Mouse (Mus musculus) hematopoietic multipotent progenitor cell, adult 10-12 weeks (in vitro differentiated cells): ENCODE data around the gene Dll3. TPM values are rescaled to one million over a fixed set of nuclear protein-coding genes. Genes with fewer than 3 reads are reported as not detected.

Experiments
- polyA plus RNA-seq: library from polyadenylated mRNA; stranded (reverse); fragments of >175 nt; gene quantifications from 2 replicates; pipeline ENCODE4 v1.2.3, GENCODE M21; 2012; ENCODE audit warnings: low replicate concordance

The Dll3 gene
- polyA plus RNA-seq: not detected in 2 replicates

DNA sequence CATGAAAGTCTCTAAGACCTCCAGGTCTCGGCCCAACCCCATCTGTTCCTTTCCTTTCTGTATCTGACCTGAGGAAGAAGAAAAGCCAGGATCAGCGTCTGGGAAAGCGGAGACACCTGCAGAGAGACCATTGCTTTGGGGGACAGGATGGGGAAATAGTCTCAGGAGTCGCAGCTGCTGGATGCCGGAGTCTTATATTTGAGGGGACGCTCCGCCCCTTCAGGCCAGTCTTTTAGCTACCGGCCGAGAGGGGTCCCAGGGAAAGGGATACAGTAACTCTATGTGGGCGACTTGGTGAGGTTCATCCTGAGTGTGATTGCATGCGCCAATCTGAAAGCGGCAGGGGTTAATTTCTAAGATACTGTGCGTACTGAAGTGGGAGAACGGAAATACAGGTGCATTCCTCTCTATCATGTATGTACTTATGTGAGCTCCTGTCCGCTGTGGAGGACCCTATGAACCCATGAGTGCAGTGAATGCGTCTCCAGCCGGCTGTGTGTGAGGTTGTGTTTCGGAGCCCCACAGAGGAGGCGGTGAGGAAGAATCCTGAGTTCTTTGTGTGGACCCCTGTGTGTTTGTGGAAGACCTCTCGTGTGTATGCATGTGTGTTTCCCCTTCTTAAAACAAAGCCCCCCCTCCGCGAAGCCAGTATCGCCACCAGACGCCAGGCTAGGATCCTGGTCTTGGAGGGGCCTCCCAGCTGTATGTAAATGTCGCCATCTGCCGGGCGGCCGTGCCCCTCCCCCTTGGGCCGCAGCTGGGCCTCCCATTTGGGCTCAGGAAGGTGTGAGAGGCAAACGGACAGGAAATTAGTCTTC lies at the start of gene Dll3:
Gene Dll3 (minus strand): TSS at position 623 of the 818 bp plus-strand sequence.

DNA sequence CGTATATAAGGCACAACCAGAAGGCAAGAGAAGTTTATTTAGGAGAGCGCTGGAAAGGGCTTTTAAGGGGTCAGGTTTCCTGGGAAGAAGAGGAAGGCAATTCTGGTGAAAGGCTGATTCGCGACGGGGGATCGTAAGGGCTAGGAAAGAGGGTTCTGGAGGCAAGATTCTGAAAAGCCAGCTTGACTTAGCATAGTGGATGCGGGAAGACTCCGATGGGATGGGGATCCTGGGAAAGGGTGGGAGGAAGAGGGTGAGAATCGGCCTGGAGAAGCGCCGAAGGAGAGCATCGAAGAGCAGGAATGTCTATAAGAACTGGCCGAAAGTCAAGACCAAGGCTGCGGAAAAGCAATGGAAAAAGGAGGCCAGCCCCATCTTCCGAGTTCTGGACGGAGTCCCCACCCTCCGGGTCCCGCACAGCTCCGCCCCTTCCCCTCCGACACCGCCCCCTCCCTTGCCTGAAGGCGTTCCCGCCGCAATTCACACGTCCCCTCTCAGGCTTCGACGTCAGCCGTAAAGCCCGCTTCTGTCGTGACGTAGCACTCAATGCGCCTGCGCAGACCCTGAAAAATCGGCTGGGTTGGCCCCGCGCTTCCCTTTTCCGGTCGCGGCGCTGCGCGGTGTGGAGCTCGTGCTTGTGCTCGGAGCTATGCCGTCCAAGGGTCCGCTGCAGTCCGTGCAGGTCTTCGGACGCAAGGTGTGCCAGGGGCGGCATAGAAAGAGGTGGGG lies 48.3 kb upstream of the Dll3 start, which contains the start of gene Rps16:
Gene Rps16 (plus strand): TSS at position 498 of the 729 bp plus-strand sequence.

DNA sequence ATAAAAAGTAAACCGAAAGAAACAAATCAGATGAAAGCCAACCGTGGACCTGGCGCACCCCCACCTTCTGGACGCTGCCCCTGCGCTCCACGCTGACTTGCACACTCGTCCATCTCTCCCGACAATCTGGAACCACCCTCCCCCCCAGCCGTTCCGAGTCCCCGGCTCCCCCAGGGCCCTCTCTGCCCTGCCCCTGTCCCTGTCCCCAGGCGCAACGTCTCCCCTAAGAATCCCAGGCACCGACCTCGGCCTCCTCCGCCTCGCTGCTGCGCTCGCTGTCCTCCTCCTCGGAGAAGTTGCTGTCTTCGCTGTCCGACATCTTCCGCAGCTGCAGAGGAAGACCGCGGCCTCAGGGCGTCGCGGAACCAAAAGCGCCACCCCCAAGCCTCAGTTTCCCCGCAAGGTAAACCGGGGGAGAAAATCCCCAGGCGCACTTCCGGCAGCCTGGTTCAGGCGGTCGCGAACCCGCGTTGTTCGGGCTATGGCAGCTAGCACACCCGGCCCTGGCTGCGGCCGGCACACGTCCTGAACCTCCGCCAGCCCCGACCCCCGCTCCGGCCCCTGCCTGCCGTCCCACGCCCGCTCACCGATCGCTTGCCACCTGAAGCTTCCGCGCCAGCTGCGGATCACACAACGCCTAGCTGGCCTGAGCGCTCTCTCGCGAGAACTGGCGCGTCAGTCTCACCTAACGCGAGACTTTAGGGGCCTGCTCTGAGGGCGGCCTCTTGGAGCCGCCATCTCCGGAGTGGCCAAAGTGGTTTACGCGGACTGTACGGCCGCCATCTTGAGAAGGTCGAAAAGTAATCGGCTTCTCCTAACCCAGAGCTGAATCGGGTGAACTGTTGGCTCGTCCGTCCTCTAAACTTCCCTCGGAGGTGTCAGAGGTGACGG lies 36.3 kb upstream of the Dll3 start, which contains the start of gene Supt5:
Gene Supt5 (minus strand): TSS at position 639 of the 891 bp plus-strand sequence.

DNA sequence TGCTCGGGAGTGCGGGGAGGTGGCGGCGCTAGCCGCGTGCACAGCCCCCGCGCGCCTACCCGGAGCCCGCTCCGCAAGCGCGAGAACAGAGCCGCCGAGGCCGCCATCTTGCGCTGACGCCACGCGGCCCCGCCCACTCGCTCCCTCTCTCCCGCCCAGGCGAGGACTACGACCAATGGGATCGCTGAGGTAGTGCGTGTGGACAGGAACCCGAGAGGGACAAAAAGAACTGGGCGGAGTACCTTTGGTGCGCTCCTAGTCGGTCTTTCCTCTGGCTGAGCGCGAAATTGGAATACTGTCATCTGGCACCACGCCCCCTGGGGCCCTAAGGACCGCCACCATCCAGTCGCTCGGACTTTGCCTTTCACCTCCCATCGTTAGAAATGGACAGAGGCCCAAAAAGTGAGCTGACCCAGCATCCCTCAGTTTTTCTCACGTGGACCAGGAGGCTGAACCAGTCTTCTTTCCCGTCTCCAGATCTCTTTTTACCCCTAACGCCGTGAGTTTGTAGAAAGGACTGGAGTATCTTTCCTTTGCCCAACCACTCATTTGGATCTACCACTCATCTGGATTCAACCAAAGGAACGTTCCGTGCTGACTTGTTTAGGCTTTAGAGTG lies 10.0 kb upstream of the Dll3 start, which contains the start of gene Timm50:
Gene Timm50 (minus strand): TSS at position 147 of the 618 bp plus-strand sequence.

DNA sequence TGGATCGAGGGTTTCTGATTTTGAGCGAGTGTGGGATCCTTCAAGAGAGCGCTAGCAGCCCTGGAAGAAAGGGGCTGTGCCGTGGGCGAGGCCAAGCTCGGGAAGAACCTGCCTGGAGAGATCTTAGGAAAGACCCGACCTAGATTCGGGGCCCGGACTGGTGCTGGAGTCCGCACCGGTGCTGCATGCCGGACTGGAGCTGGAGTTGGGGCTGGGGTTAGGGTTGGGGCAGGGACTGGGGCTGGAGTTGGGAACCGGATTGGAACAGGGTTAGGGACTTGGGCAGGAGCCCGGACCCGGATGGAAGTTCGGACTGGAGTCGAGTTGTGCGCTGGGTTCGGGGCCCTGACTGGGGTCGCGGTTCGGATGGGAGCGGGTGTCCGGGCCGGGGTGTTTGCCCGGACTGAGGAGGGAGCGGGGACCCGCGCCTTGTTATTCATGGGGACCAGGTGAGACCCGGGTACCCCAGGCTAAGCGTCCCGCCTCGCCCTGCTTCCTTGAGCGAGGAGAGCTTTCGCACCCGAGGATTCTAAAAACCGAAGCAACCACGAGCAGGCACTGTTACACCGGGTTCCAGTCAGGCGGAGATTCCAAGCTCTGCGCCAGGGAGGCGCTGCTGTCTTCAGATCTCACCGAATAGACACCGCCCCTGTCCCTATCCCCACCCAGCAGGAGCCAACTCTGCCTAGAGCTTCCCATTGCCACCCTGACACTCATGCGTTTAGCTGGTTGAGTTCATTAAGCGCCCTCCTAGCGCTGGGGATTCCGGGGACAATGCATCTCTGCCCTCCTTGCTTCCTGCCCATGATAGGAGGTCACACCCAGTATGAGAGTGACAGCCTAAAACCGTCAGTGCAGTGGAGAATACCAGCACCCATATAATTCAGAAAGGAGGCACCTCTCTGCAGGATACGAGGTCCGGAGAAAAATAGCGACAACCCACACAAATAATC lies 11.1 kb downstream of the Dll3 start, which contains the start of gene Selenov:
Gene Selenov (minus strand): TSS at position 549 of the 953 bp plus-strand sequence.

DNA sequence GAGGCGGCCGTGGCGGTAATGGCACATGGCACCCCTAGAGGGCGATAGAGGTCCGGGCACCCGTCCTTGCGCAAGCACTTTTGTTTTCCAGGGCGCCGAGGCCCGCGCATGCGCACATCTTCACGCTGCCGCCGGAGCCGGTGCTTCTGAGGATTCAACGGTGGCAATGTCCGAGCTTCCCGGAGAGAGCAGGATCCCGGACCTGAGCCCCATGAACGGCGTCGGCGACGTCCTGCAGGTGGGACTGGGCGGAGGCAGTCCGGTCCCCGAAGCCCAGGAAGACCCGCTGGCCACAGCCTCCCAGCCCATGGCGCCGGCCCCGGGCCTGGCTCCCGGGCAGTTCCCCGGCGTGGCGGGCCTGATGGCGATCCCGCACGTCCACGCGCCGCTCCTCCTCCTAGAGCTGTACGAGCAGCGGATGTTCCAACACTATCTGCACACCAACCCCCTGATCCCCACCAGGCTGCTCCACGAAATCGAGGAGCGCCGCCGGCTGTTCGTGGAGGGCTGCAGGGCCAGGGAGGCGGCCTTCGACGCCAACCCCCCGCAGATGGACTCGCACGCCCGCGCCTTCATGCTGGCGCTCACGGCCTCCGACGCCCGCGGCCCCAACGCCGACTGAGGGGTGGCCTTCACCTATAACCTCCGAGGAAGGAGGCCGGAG lies 24.3 kb downstream of the Dll3 start, which contains the start of gene Eid2b:
Gene Eid2b (plus strand): TSS at position 125 of the 664 bp plus-strand sequence.

DNA sequence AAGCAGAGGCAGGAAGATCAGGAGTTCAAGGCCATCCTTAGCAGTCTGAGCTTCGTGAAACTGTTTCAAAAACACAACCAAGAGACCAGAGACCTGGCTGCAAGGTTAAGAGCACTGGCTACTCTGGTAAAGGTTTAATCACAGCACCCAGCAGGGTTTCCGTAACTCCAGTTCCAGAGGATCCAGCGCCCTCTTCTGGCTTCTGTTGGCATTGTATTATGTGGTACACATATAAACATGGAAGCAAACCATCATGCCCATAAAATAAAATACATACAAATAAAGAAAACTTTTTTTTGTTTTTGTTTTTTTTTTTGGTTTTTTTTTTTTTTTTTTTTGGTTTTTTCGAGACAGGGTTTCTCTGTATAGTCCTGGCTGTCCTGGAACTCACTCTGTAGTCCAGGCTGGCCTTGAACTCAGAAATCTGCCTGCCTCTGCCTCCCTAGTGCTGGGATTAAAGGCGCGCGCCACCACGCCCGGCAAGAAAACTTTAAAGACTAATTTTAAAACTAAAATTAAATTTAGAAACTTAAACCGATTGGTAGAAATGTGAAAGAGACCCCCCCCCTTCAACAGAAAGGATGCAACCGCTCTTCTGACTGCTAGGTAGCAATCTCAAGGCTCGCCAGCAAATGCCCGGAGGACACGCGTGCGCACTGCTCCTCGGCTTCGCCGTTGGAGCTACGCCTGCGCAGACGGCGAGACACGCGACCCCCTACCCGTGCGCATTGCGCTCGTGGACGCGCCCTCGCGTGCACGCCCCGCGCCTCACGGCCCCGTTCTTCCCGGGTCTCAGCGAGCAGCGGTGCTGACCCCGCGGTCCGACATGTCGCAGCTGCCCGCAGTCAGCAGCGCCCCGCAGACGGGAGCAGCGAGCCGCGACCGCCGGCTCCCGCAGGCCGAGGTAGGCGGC lies 34.7 kb downstream of the Dll3 start, which contains the start of gene Eid2:
Gene Eid2 (plus strand): TSS at position 753 of the 913 bp plus-strand sequence.

Other genes with a start within 250 kb of the Dll3 start
- gene Fcgbp, start 231.0 kb downstream of the Dll3 start, polyA plus RNA-seq: 0.03 TPM in 1 of 2 replicates, not detected in the other
- gene 9530053A07Rik, start 172.8 kb downstream of the Dll3 start, polyA plus RNA-seq: not detected in 2 replicates
- 125 and 197 TPM in 2 replicates for gene Fbl, start 132.5 kb downstream of the Dll3 start, polyA plus RNA-seq
- gene Dyrk1b, start 122.8 kb downstream of the Dll3 start, polyA plus RNA-seq: 82.1 and 186 TPM in 2 replicates
- 5.3 and 17.3 TPM in 2 replicates for gene Eid2, start 34.4 kb downstream of the Dll3 start, polyA plus RNA-seq
- gene Eid2b, start 24.5 kb downstream of the Dll3 start, polyA plus RNA-seq: 10.5 and 32.4 TPM in 2 replicates
- not detected in 2 replicates for gene Selenov, start 11.1 kb downstream of the Dll3 start, polyA plus RNA-seq
- 54.8 and 107 TPM in 2 replicates for gene Timm50, start 9.8 kb upstream of the Dll3 start, polyA plus RNA-seq
- 77.8 and 140 TPM in 2 replicates for gene Supt5, start 36.5 kb upstream of the Dll3 start, polyA plus RNA-seq
- 312 and 2,158 TPM in 2 replicates for gene Rps16, start 48.4 kb upstream of the Dll3 start, polyA plus RNA-seq
- 115 and 200 TPM in 2 replicates for gene Plekhg2, start 70.4 kb upstream of the Dll3 start, polyA plus RNA-seq
- 449 and 1,114 TPM in 2 replicates for gene Zfp36, start 78.0 kb upstream of the Dll3 start, polyA plus RNA-seq
- gene Med29, start 90.5 kb upstream of the Dll3 start, polyA plus RNA-seq: 8.5 and 10.2 TPM in 2 replicates
- 122 and 137 TPM in 2 replicates for gene Paf1, start 90.7 kb upstream of the Dll3 start, polyA plus RNA-seq
- gene Gmfg, start 135.2 kb upstream of the Dll3 start, polyA plus RNA-seq: 16.0 and 30.0 TPM in 2 replicates
- gene Lrfn1, start 149.7 kb upstream of the Dll3 start, polyA plus RNA-seq: 3.2 and 10.3 TPM in 2 replicates
- gene Ifnl2, start 208.2 kb upstream of the Dll3 start, polyA plus RNA-seq: not detected in 2 replicates
- not detected in 2 replicates for gene Ifnl3, start 220.6 kb upstream of the Dll3 start, polyA plus RNA-seq
- 1.4 TPM in 1 of 2 replicates, not detected in the other for gene Sycn, start 238.6 kb upstream of the Dll3 start, polyA plus RNA-seq
- gene Nccrp1, start 245.0 kb upstream of the Dll3 start, polyA plus RNA-seq: 1.1 and 2.7 TPM in 2 replicates